In genomic region chr13:41349770-41350169, GRCm38 (mm10) we compare ENCODE assay signal across 16 mouse cellular contexts.
"Had no signal": no experiment of that assay in that cellular context is flagged by ENCODE, and none has a peak within 500 bp of the region (broad histone marks: within the 10 kb centered on the region; RNA-seq: fewer than 3 reads in every experiment).

No protein-coding gene starts in this region.

- H3K27ac ChIP-seq: left cerebral cortex, adult 2 months; limb, embryonic 12.5 days; limb, embryonic 15.5 days; liver, embryonic 14.5 days; lung, embryonic 15.5 days had no signal

- H3K9me3 ChIP-seq: limb, embryonic 12.5 days; limb, embryonic 15.5 days; lung, embryonic 15.5 days had no signal

- H3K4me3 ChIP-seq: left cerebral cortex, adult 2 months; limb, embryonic 12.5 days; limb, embryonic 15.5 days; lung, embryonic 15.5 days had no signal

- H3K27me3 ChIP-seq: limb, embryonic 15.5 days; lung, embryonic 15.5 days had no signal

- DNase-seq: kidney, postnatal 10 days; kidney, postnatal 36 days; layer of hippocampus, postnatal 36 days; liver, postnatal 0 days; lung, postnatal 14 days; lung, postnatal 4 days; midbrain, embryonic 14.5 days; thymus, adult 18-20 months; thymus, postnatal 36 days had no signal

- H3K9ac ChIP-seq: limb, embryonic 12.5 days; limb, embryonic 15.5 days; liver, embryonic 14.5 days; liver, postnatal 0 days; lung, embryonic 15.5 days had no signal

- H3K36me3 ChIP-seq: limb, embryonic 12.5 days; limb, embryonic 15.5 days; lung, embryonic 15.5 days had no signal

- H3K4me2 ChIP-seq: limb, embryonic 12.5 days; limb, embryonic 15.5 days; liver, embryonic 11.5 days; lung, embryonic 15.5 days; midbrain, embryonic 11.5 days had no signal

- ATAC-seq: liver, postnatal 0 days had no signal
